Mouse (Mus musculus) midbrain, postnatal 0 days (tissue): ENCODE results near the gene Stx11. TPM values are rescaled to one million over a fixed set of nuclear protein-coding genes. Genes with fewer than 3 reads are reported as not detected.

Experiments used
- ATAC-seq: fragments of 200-750 bp; cut with Nextera tagmentation; 2 replicates; pipeline ENCODE4 v1.8.0; 2017; ENCODE audit warnings: moderate number of reproducible peaks, mild to moderate bottlenecking, moderate TSS enrichment, moderate library complexity; ENCODE audit not compliant: low FRiP score
- DNase-seq: peaks from one replicate; pipeline ENCODE4 v3.0.0-alpha.2; 2015; ENCODE audit warnings: low spot score
- H3K27ac ChIP-seq: fragments of 300-500 bp; sonication (generic); 2 replicates; pipeline ENCODE4 v1.5.1; 2014; ENCODE audit warnings: low read depth, mild to moderate bottlenecking, low read length, mixed read lengths
- H3K27me3 ChIP-seq: fragments of 300-500 bp; sonication (generic); 2 replicates; pipeline ENCODE4 v1.6.1; 2014; ENCODE audit warnings: low read length, control low read depth, mixed read lengths; ENCODE audit not compliant: insufficient read depth
- H3K36me3 ChIP-seq: fragments of 300-500 bp; sonication (generic); 2 replicates; pipeline ENCODE4 v1.6.1; 2014; ENCODE audit warnings: low read length, control low read depth, mixed read lengths; ENCODE audit not compliant: insufficient read depth
- H3K4me1 ChIP-seq: fragments of 300-500 bp; sonication (generic); 2 replicates; pipeline ENCODE4 v1.6.1; 2014; ENCODE audit warnings: mild to moderate bottlenecking, control low read depth, antibody characterized with exemption, low read length, mixed read lengths; ENCODE audit not compliant: insufficient read depth
- H3K4me2 ChIP-seq: fragments of 300-500 bp; sonication (generic); 2 replicates; pipeline ENCODE4 v1.6.1; 2014; ENCODE audit warnings: low read depth, mild to moderate bottlenecking, low read length, mixed read lengths; ENCODE audit not compliant: poor library complexity, severe bottlenecking
- H3K4me3 ChIP-seq: fragments of 300-500 bp; sonication (generic); 2 replicates; pipeline ENCODE4 v1.5.1; 2014; ENCODE audit warnings: low read depth, mild to moderate bottlenecking, low read length, moderate library complexity
- H3K9ac ChIP-seq: fragments of 300-500 bp; sonication (generic); replicated peaks from 2 replicates; pipeline ENCODE4 v1.6.1; 2014; ENCODE audit warnings: mild to moderate bottlenecking, low read length, moderate library complexity, mixed read lengths; ENCODE audit not compliant: poor library complexity, severe bottlenecking
- H3K9me3 ChIP-seq: fragments of 300-500 bp; sonication (generic); 2 replicates; pipeline ENCODE4 v1.6.1; 2016; ENCODE audit warnings: low read length, control low read depth
- CTCF ChIP-seq: IDR thresholded peaks from 2 replicates; pipeline ENCODE4 v1.5.1; 2016; ENCODE audit warnings: antibody characterized with exemption, mild to moderate bottlenecking
- whole genome bisulfite sequencing: fragments of 180-500 bp; shearing (Covaris S2); extraction: QIAGEN DNeasy Blood & Tissue Kit; methylation state at CpG from one replicate; pipeline ENCODE4 v1.1.7; 2014; 5-methylcytosine and 5-hydroxymethylcytosine counted together
- polyA plus RNA-seq: library from polyadenylated mRNA; unstranded; fragments of >200 nt; fragmentation: Nextera tagmentation; extraction: Ambion mirVana; gene quantifications from 2 replicates; pipeline ENCODE4 v1.2.1, GENCODE M21; 2015
- total RNA-seq: library from RNA; depleted of rRNA; stranded (reverse); fragments of >200 nt; gene quantifications from 2 replicates; pipeline ENCODE4 v1.2.3, GENCODE M21; 2014

The Stx11 gene
- total and polyA plus RNA-seq, 2 experiments from 2014 or later = 1.1 to 7.8 TPM

GRCm38 (mm10) chr10:12949299-12949698, 14.8 kb downstream of the Stx11 start:
- TF ChIP-seq CTCF = no peak
- H3K27me3 ChIP-seq = no peaks in the 10 kb centered on the region
- ATAC-seq (no peak), DNase-seq (no peak)
- no peak overlapping the region for H3K4me3 ChIP-seq
- H3K9ac ChIP-seq = no peak overlapping the region
- no peaks in the 10 kb centered on the region for H3K4me1 ChIP-seq
- no peaks in the 10 kb centered on the region for H3K9me3 ChIP-seq
- 83% methylated on average over 7 of the region's 7 CpGs for WGBS
- no peaks in the 10 kb centered on the region for H3K36me3 ChIP-seq
- no peak overlapping the region for H3K27ac ChIP-seq
- no peak overlapping the region for H3K4me2 ChIP-seq

- Histone ChIP-seq H3K4me3 (no peak overlapping the region), H3K9me3 (no peaks in the 10 kb centered on the region), H3K4me1 (no peaks in the 10 kb centered on the region), H3K27ac (no peak overlapping the region), H3K27me3 (no peaks in the 10 kb centered on the region), H3K36me3 (no peaks in the 10 kb centered on the region), H3K4me2 (no peak overlapping the region), H3K9ac (no peak overlapping the region)
- ATAC-seq (no peak), DNase-seq (no peak)
- no peak for TF ChIP-seq CTCF
- 95% methylated on average over 3 of the region's 3 CpGs for WGBS
Measured at GRCm38 (mm10) chr10:12947606-12948005, 16.5 kb downstream of the Stx11 start.

- no peak for TF ChIP-seq CTCF
- peaks cover 10% of the 10 kb centered on the region for H3K27me3 ChIP-seq
- no peaks in the 10 kb centered on the region for H3K36me3 ChIP-seq
- DNase-seq (peak; percentile 60), ATAC-seq (peak; percentile 90)
- peak overlapping the region; percentile 32 for H3K4me3 ChIP-seq
- peak overlapping the region; percentile 53 for H3K4me2 ChIP-seq
- no peaks in the 10 kb centered on the region; the same call in 1 of the 2 replicates for H3K4me1 ChIP-seq
- no peak overlapping the region for H3K27ac ChIP-seq
- 11% methylated on average over 63 of the region's 63 CpGs for WGBS
- H3K9me3 ChIP-seq = no peaks in the 10 kb centered on the region
- H3K9ac ChIP-seq = peak overlapping the region; percentile 48; the same call in 1 of the 2 replicates
Measured at GRCm38 (mm10) chr10:12941018-12941761, 22.9 kb downstream of the Stx11 start.

- WGBS = 95% methylated on average over 2 of the region's 2 CpGs
- no peak for DNase-seq
Measured at GRCm38 (mm10) chr10:12938763-12939162, 25.3 kb downstream of the Stx11 start.

GRCm38 (mm10) chr10:12936079-12936478, 28.0 kb downstream of the Stx11 start:
- Histone ChIP-seq H3K9me3 (no peaks in the 10 kb centered on the region), H3K4me1 (no peaks in the 10 kb centered on the region; the same call in 1 of the 2 replicates), H3K36me3 (no peaks in the 10 kb centered on the region), H3K4me2 (no peak overlapping the region), H3K27me3 (peaks cover 6% of the 10 kb centered on the region; the same call in 1 of the 2 replicates), H3K27ac (no peak overlapping the region), H3K4me3 (no peak overlapping the region), H3K9ac (no peak overlapping the region)
- 90% methylated on average over 7 of the region's 7 CpGs for WGBS
- no peak for TF ChIP-seq CTCF
- ATAC-seq (no peak), DNase-seq (no peak)

More at GRCm38 (mm10) chr10:12938763-12939162, 25.3 kb downstream of the Stx11 start:
- H3K36me3 ChIP-seq = no peaks in the 10 kb centered on the region
- no peak overlapping the region for H3K4me3 ChIP-seq
- no peak for ATAC-seq
- no peak overlapping the region for H3K4me2 ChIP-seq
- no peak overlapping the region for H3K27ac ChIP-seq
- no peaks in the 10 kb centered on the region for H3K9me3 ChIP-seq
- H3K27me3 ChIP-seq = peaks cover 10% of the 10 kb centered on the region
- no peak for TF ChIP-seq CTCF
- no peak overlapping the region for H3K9ac ChIP-seq
- H3K4me1 ChIP-seq = no peaks in the 10 kb centered on the region; the same call in 1 of the 2 replicates

- ATAC-seq (no peak), DNase-seq (no peak)
- 90% methylated on average over 5 of the region's 5 CpGs for WGBS
- Histone ChIP-seq H3K4me2 (no peak overlapping the region), H3K4me3 (no peak overlapping the region), H3K4me1 (no peaks in the 10 kb centered on the region), H3K9me3 (no peaks in the 10 kb centered on the region), H3K27me3 (0 out of 2 replicates have a peak, but pooled peaks cover 1% of the 10 kb centered on the region), H3K9ac (no peak overlapping the region), H3K36me3 (no peaks in the 10 kb centered on the region), H3K27ac (no peak overlapping the region)
- no peak for TF ChIP-seq CTCF
Measured at GRCm38 (mm10) chr10:12935575-12935974, 28.5 kb downstream of the Stx11 start.
